Mouse (Mus musculus): Measurements from ENCODE around the gene Nme7. TPM values are rescaled to one million over a fixed set of nuclear protein-coding genes. Genes with fewer than 3 reads are reported as not detected.

The Nme7 gene
- total RNA-seq, 2 experiments from 2014 or later = 24.0 to 31.5 TPM

GRCm38 (mm10) chr1:164373029-164373428 lies 69.1 kb downstream of the Nme7 start:
- no peak for DNase-seq (ENCODE audit: low spot score in 2 of 2)
- H3K27ac ChIP-seq = no peak overlapping the region
- no peak overlapping the region for H3K4me3 ChIP-seq
- no peak for TF ChIP-seq CTCF (conservative IDR thresholded peaks at IDR 0.05)

GRCm38 (mm10) chr1:164374020-164374419 lies 70.1 kb downstream of the Nme7 start:
- no peak for TF ChIP-seq CTCF (conservative IDR thresholded peaks at IDR 0.05)
- H3K4me3 ChIP-seq = no peak overlapping the region
- DNase-seq (ENCODE audit: low spot score in 2 of 2) = no peak
- no peak overlapping the region for H3K27ac ChIP-seq

- no peak for DNase-seq (ENCODE audit: low spot score in 2 of 2)
- Histone ChIP-seq H3K27ac (no peak overlapping the region), H3K4me3 (no peak overlapping the region)
- TF ChIP-seq CTCF (conservative IDR thresholded peaks at IDR 0.05) = no peak
Measured at GRCm38 (mm10) chr1:164375626-164376025, 71.7 kb downstream of the Nme7 start.

GRCm38 (mm10) chr1:164376761-164377487 lies 73.0 kb downstream of the Nme7 start:
- peak in 1 of 2 experiments; percentile 5 for DNase-seq (ENCODE audit: low spot score in 2 of 2)
- no peak overlapping the region for H3K27ac ChIP-seq
- TF ChIP-seq CTCF (conservative IDR thresholded peaks at IDR 0.05) = no peak
- no peak overlapping the region for H3K4me3 ChIP-seq

- no peak for TF ChIP-seq CTCF (conservative IDR thresholded peaks at IDR 0.05)
- H3K4me3 ChIP-seq = no peak overlapping the region
- DNase-seq (ENCODE audit: low spot score in 2 of 2) = no peak
- no peak overlapping the region for H3K27ac ChIP-seq
Measured at GRCm38 (mm10) chr1:164383621-164384020, 79.7 kb downstream of the Nme7 start.

- no peak for DNase-seq (ENCODE audit: low spot score in 2 of 2)
- H3K4me3 ChIP-seq = no peak overlapping the region
- no peak for TF ChIP-seq CTCF (conservative IDR thresholded peaks at IDR 0.05)
- H3K27ac ChIP-seq = no peak overlapping the region
Measured at GRCm38 (mm10) chr1:164384354-164384753, 80.4 kb downstream of the Nme7 start.

GRCm38 (mm10) chr1:164384972-164385371 lies 81.1 kb downstream of the Nme7 start:
- TF ChIP-seq CTCF (conservative IDR thresholded peaks at IDR 0.05) = no peak

GRCm38 (mm10) chr1:164389743-164390142 lies 85.8 kb downstream of the Nme7 start:
- Histone ChIP-seq H3K27ac (no peak overlapping the region), H3K4me3 (no peak overlapping the region)
- no peak for DNase-seq (ENCODE audit: low spot score in 2 of 2)
- TF ChIP-seq CTCF (conservative IDR thresholded peaks at IDR 0.05) = no peak

More at GRCm38 (mm10) chr1:164384972-164385371, 81.1 kb downstream of the Nme7 start:
- DNase-seq (ENCODE audit: low spot score in 2 of 2) = no peak
- H3K27ac ChIP-seq = no peak overlapping the region
- H3K4me3 ChIP-seq = no peak overlapping the region

GRCm38 (mm10) chr1:164392176-164392575 lies 88.3 kb downstream of the Nme7 start:
- no peak for TF ChIP-seq CTCF (conservative IDR thresholded peaks at IDR 0.05)
- Histone ChIP-seq H3K4me3 (no peak overlapping the region), H3K27ac (peak overlapping the region; percentile 75)
- peak in 1 of 2 experiments; percentile 47 for DNase-seq (ENCODE audit: low spot score in 2 of 2)

GRCm38 (mm10) chr1:164395131-164395780 lies 91.3 kb downstream of the Nme7 start:
- peak overlapping the region; percentile 93 for H3K27ac ChIP-seq
- no peak for TF ChIP-seq CTCF (conservative IDR thresholded peaks at IDR 0.05)

GRCm38 (mm10) chr1:164397672-164398071 lies 93.8 kb downstream of the Nme7 start:
- H3K27ac ChIP-seq = no peak overlapping the region
- H3K4me3 ChIP-seq = no peak overlapping the region
- DNase-seq (ENCODE audit: low spot score in 2 of 2) = no peak
- no peak for TF ChIP-seq CTCF (conservative IDR thresholded peaks at IDR 0.05)

More at GRCm38 (mm10) chr1:164395131-164395780, 91.3 kb downstream of the Nme7 start:
- no peak overlapping the region for H3K4me3 ChIP-seq
- peak in 1 of 2 experiments; percentile 78 for DNase-seq (ENCODE audit: low spot score in 2 of 2)

- no peak for TF ChIP-seq CTCF (conservative IDR thresholded peaks at IDR 0.05)
- no peak overlapping the region for H3K4me3 ChIP-seq
- no peak for DNase-seq (ENCODE audit: low spot score in 2 of 2)
- H3K27ac ChIP-seq = no peak overlapping the region
Measured at GRCm38 (mm10) chr1:164399578-164399977, 95.7 kb downstream of the Nme7 start.

- H3K4me3 ChIP-seq = no peak overlapping the region
- no peak for DNase-seq (ENCODE audit: low spot score in 2 of 2)
- no peak overlapping the region for H3K27ac ChIP-seq
- TF ChIP-seq CTCF (conservative IDR thresholded peaks at IDR 0.05) = no peak
Measured at GRCm38 (mm10) chr1:164405385-164405802, 101.5 kb downstream of the Nme7 start.

- no peak for DNase-seq (ENCODE audit: low spot score in 2 of 2)
- Histone ChIP-seq H3K27ac (no peak overlapping the region), H3K4me3 (no peak overlapping the region)
- no peak for TF ChIP-seq CTCF (conservative IDR thresholded peaks at IDR 0.05)
Measured at GRCm38 (mm10) chr1:164406506-164406905, 102.6 kb downstream of the Nme7 start.

All from layer of hippocampus, adult 2 months (tissue).